Mouse (Mus musculus) myocyte (in vitro differentiated cells): ENCODE data around the gene Ddr2. TPM values are rescaled to one million over a fixed set of nuclear protein-coding genes. Genes with fewer than 3 reads are reported as not detected.

Experiments
- H3K27me3 ChIP-seq: one replicate; pipeline ENCODE4 v1.6.1; 2011; ENCODE audit not compliant: control insufficient read depth, insufficient read depth, insufficient read length
- H3K36me3 ChIP-seq: one replicate; pipeline ENCODE4 v1.6.1; 2011; ENCODE audit not compliant: control insufficient read depth, insufficient read depth
- H3K4me2 ChIP-seq: one replicate; pipeline ENCODE4 v1.6.1; 2011; ENCODE audit warnings: low read depth, control low read depth
- H3K4me3 ChIP-seq: one replicate; pipeline ENCODE4 v1.5.1; 2011; ENCODE audit warnings: mild to moderate bottlenecking, control low read depth, moderate library complexity
- H3K79me2 ChIP-seq: one replicate; pipeline ENCODE4 v1.6.1; 2011; ENCODE audit not compliant: control insufficient read depth, insufficient read depth
- H3ac ChIP-seq: one replicate; pipeline ENCODE4 v1.6.1; 2011; ENCODE audit not compliant: control insufficient read depth, insufficient read length
- CEBPB ChIP-seq: IDR thresholded peaks from 2 replicates; pipeline ENCODE4 v1.6.1; 2011; ENCODE audit warnings: mild to moderate bottlenecking, moderate library complexity; ENCODE audit not compliant: poor library complexity, insufficient read depth, severe bottlenecking
- E2F4 ChIP-seq: IDR thresholded peaks from one replicate; pipeline ENCODE4 v1.6.1; 2011; ENCODE audit warnings: mild to moderate bottlenecking, control low read depth, moderate library complexity; ENCODE audit not compliant: insufficient read depth
- MAX ChIP-seq: IDR thresholded peaks from one replicate; pipeline ENCODE4 v1.6.1; 2011; ENCODE audit warnings: low read depth, mild to moderate bottlenecking, control low read depth
- MYOD1 ChIP-seq, 3 experiments: IDR thresholded peaks; one replicate each; pipeline ENCODE4 v1.6.1; 2011; ENCODE audit warnings: control low read depth in 2 of 3, low read depth in 2 of 3, mild to moderate bottlenecking in 2 of 3, moderate library complexity in 1 of 3; ENCODE audit not compliant: insufficient read length in 2 of 3, control insufficient read depth in 1 of 3
- MYOG ChIP-seq, 3 experiments: IDR thresholded peaks; one replicate each; pipeline ENCODE4 v1.6.1; 2011; ENCODE audit warnings: control low read depth in 2 of 3, low read depth in 2 of 3, mild to moderate bottlenecking in 2 of 3; ENCODE audit not compliant: insufficient read length in 2 of 3, control insufficient read depth in 1 of 3, insufficient read depth in 1 of 3
- POLR2A ChIP-seq: IDR thresholded peaks from one replicate; pipeline ENCODE4 v1.6.1; 2011; ENCODE audit warnings: low read depth, mild to moderate bottlenecking, control low read depth, moderate library complexity; ENCODE audit not compliant: insufficient read length
- POLR2AphosphoS2 ChIP-seq: IDR thresholded peaks from one replicate; pipeline ENCODE4 v1.6.1; 2011; ENCODE audit warnings: low read depth, control low read depth; ENCODE audit not compliant: insufficient read length
- REST ChIP-seq: IDR thresholded peaks from one replicate; pipeline ENCODE4 v1.6.1; 2011; ENCODE audit warnings: mild to moderate bottlenecking, control low read depth, moderate library complexity; ENCODE audit not compliant: insufficient read depth, insufficient read length
- SRF ChIP-seq: IDR thresholded peaks from one replicate; pipeline ENCODE4 v1.6.1; 2011; ENCODE audit warnings: low read depth; ENCODE audit not compliant: control insufficient read depth, insufficient read length
- TCF12 ChIP-seq: IDR thresholded peaks from one replicate; pipeline ENCODE4 v1.6.1; 2011; ENCODE audit warnings: mild to moderate bottlenecking, control low read depth; ENCODE audit not compliant: poor library complexity, insufficient read depth, severe bottlenecking
- TCF3 ChIP-seq: IDR thresholded peaks from one replicate; pipeline ENCODE4 v1.6.1; 2011; ENCODE audit warnings: low read depth, control low read depth; ENCODE audit not compliant: insufficient read length
- USF1 ChIP-seq: IDR thresholded peaks from one replicate; pipeline ENCODE4 v1.6.1; 2011; ENCODE audit warnings: low read depth, mild to moderate bottlenecking, control low read depth, moderate library complexity
- polyA plus RNA-seq: library from polyadenylated mRNA; unstranded; fragments of >200 nt; fragmentation: generic; extraction: Trizol; gene quantifications from one replicate; pipeline ENCODE4 v1.2.1, GENCODE M21; 2012; ENCODE audit warnings: missing spikeins

Ddr2 gene
- polyA plus RNA-seq, 1 experiment, result 33.8 TPM

DNA sequence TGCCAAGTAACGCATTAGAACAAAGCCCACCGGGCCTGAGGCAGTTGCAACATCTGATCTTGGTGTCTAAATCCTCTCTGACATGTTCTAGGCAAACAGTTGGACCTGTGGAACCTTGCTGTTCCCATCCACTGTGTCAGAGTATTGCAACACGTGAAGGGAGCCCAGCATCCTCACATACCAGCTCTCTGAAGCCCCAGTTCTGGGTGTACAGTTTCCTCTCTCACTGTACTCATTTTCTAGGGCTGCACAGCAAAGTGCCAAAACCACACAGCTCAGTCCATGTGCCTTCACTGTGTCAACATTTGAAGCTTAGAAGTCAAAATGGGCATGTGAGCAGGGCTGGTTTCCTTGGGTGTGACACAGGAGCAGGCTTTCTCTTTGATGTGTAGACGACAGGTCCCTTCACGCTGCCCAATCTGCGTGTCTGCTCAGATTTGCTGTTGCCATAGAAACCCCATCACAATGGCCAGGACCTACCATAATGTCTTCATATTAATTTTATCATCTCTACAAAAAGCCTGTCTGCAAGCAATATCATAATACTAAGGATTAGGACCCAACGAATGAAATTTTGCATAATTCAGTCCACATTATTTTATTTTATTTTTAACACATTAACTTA lies 178.3 kb downstream of the Ddr2 start:
- no peaks in the 10 kb centered on the region for H3K36me3 ChIP-seq
- no peak for TF ChIP-seq REST
- no peak for TF ChIP-seq MAX
- no peak for TF ChIP-seq MYOG (IDR thresholded peaks at IDR 0.05; ENCODE audit: control insufficient read depth in 1 of 3, insufficient read depth in 1 of 3, insufficient read length in 2 of 3, low read depth in 2 of 3)
- TF ChIP-seq TCF12, result no peak
- no peak for TF ChIP-seq SRF
- TF ChIP-seq E2F4, result no peak
- no peak for TF ChIP-seq USF1
- no peak for TF ChIP-seq MYOD1 (IDR thresholded peaks at IDR 0.05; ENCODE audit: control insufficient read depth in 1 of 3, insufficient read length in 2 of 3, low read depth in 2 of 3)
- TF ChIP-seq CEBPB, result no peak
- no peak for TF ChIP-seq POLR2A
- no peak for TF ChIP-seq POLR2AphosphoS2
- no peak for TF ChIP-seq TCF3
- H3K4me2 ChIP-seq, result no peak overlapping the region
- H3K27me3 ChIP-seq, result no peaks in the 10 kb centered on the region
- H3ac ChIP-seq, result no peak overlapping the region
- H3K79me2 ChIP-seq, result no peaks in the 10 kb centered on the region
- H3K4me3 ChIP-seq, result no peak overlapping the region

GRCm38 (mm10) chr1:169931698-169932097 lies 178.9 kb downstream of the Ddr2 start:
- H3K36me3 ChIP-seq, result no peaks in the 10 kb centered on the region
- H3K4me3 ChIP-seq, result no peak overlapping the region
- no peaks in the 10 kb centered on the region for H3K79me2 ChIP-seq
- H3ac ChIP-seq, result no peak overlapping the region
- no peak for TF ChIP-seq E2F4
- TF ChIP-seq MYOG (IDR thresholded peaks at IDR 0.05; ENCODE audit: control insufficient read depth in 1 of 3, insufficient read depth in 1 of 3, insufficient read length in 2 of 3, low read depth in 2 of 3), result no peak
- TF ChIP-seq CEBPB, result no peak
- no peak for TF ChIP-seq TCF3
- no peak for TF ChIP-seq MAX
- TF ChIP-seq POLR2AphosphoS2, result no peak
- TF ChIP-seq MYOD1 (IDR thresholded peaks at IDR 0.05; ENCODE audit: control insufficient read depth in 1 of 3, insufficient read length in 2 of 3, low read depth in 2 of 3), result no peak
- TF ChIP-seq REST, result no peak
- no peaks in the 10 kb centered on the region for H3K27me3 ChIP-seq
- H3K4me2 ChIP-seq, result no peak overlapping the region

- TF ChIP-seq MYOD1 (IDR thresholded peaks at IDR 0.05; ENCODE audit: control insufficient read depth in 1 of 3, insufficient read length in 2 of 3, low read depth in 2 of 3), result no peak
- TF ChIP-seq MAX, result no peak
- TF ChIP-seq TCF3, result no peak
- no peak for TF ChIP-seq USF1
- no peak for TF ChIP-seq POLR2AphosphoS2
- no peak for TF ChIP-seq E2F4
- TF ChIP-seq CEBPB, result no peak
- no peak for TF ChIP-seq SRF
- TF ChIP-seq TCF12, result no peak
- no peak for TF ChIP-seq REST
- TF ChIP-seq MYOG (IDR thresholded peaks at IDR 0.05; ENCODE audit: control insufficient read depth in 1 of 3, insufficient read depth in 1 of 3, insufficient read length in 2 of 3, low read depth in 2 of 3), result no peak
- no peak for TF ChIP-seq POLR2A
- Histone ChIP-seq H3K27me3 (no peaks in the 10 kb centered on the region), H3K79me2 (no peaks in the 10 kb centered on the region), H3K4me2 (no peak within 1 kb of the TSS), H3K36me3 (no peaks in the 10 kb centered on the region), H3K4me3 (no peak within 1 kb of the TSS), H3ac (no peak within 1 kb of the TSS)
These were observed 182.0 kb downstream of the Ddr2 start, which contains the start of gene Ccdc190 for GRCm38 (mm10) chr1:169928454-169928971. Gene Ccdc190 (plus strand): TSS chr1:169928648.

DNA sequence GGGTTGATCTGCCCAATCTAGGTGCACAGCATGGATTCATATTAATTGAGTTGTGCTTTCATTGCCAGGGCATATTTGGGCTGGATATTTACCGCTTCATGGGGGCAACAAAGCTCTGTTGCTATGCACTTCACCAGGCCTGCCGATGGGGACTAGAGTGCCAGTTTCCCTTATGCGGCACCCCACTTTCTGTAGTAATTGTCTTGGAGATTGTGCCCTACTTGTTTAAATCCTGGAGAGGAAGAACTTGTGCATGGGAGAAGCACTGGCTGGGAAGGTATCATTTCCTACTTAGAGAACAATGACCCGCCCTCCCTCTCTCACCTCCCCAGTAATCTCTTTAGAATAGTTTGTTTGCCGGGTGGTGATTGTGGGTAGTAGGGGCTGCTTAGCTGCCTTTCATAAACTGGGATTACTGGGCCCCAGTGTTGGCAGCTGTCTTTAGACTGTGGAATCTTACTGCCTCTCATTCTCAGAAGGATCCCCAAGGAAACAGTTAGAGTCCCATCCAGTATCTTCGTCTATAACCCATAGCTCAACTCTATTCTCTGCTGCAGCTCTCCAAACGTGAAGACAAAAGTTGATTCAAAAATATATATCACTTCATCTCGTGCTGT lies 182.7 kb downstream of the Ddr2 start:
- Histone ChIP-seq H3K27me3 (no peaks in the 10 kb centered on the region), H3K4me3 (no peak overlapping the region), H3ac (no peak overlapping the region), H3K79me2 (no peaks in the 10 kb centered on the region), H3K4me2 (no peak overlapping the region), H3K36me3 (no peaks in the 10 kb centered on the region)
- TF ChIP-seq CEBPB, result no peak
- no peak for TF ChIP-seq USF1
- no peak for TF ChIP-seq REST
- TF ChIP-seq POLR2AphosphoS2, result no peak
- TF ChIP-seq E2F4, result no peak
- no peak for TF ChIP-seq MYOG (IDR thresholded peaks at IDR 0.05; ENCODE audit: control insufficient read depth in 1 of 3, insufficient read depth in 1 of 3, insufficient read length in 2 of 3, low read depth in 2 of 3)
- TF ChIP-seq TCF3, result no peak
- TF ChIP-seq MAX, result no peak
